Mouse (Mus musculus): Measurements from ENCODE around the gene Vipas39. TPM values are rescaled to one million over a fixed set of nuclear protein-coding genes. Genes with fewer than 3 reads are reported as not detected.

Vipas39 gene
- polyA plus RNA-seq (2012; fragmentation: generic; extraction: Trizol): 10 to 100 TPM in 1 of 2 experiments, 1 to 10 TPM in 1; 7.7 to 31.7 TPM

GRCm38 (mm10) chr12:87266108-87266826 lies at the start of gene Vipas39, which contains the start of gene Ahsa1:
Vipas39 (minus strand) TSS chr12:87266256.
Ahsa1 (plus strand) TSS chr12:87266479.

GRCm38 (mm10) chr12:87299657-87300440 lies 33.8 kb upstream of the Vipas39 start, which contains the start of gene Ism2:
Ism2 (minus strand) TSS chr12:87299705.

GRCm38 (mm10) chr12:87238632-87239031 lies 27.4 kb downstream of the Vipas39 start, which contains the start of gene Noxred1:
Noxred1 (minus strand) TSS chr12:87238732.

GRCm38 (mm10) chr12:87199973-87200586 lies 66.0 kb downstream of the Vipas39 start, which contains the start of gene Tmed8:
Tmed8 (minus strand) TSS chr12:87200454.

GRCm38 (mm10) chr12:87199206-87199972 lies 66.7 kb downstream of the Vipas39 start, which contains the start of gene Samd15:
Samd15 (plus strand) TSS chr12:87199723.

Other genes with a start within 250 kb of the Vipas39 start
- under 1 TPM in 1 of 2 experiments, not detected in 1; 0.13 TPM for gene Tmem63c, start 244.9 kb downstream of the Vipas39 start, polyA plus RNA-seq (2012; fragmentation: generic; extraction: Trizol)
- gene Ngb, start 163.7 kb downstream of the Vipas39 start, polyA plus RNA-seq (2012; fragmentation: generic; extraction: Trizol): under 1 TPM; 0.01 to 0.25 TPM
- gene Gstz1, start 119.1 kb downstream of the Vipas39 start, polyA plus RNA-seq (2012; fragmentation: generic; extraction: Trizol): 10 to 100 TPM; 21.1 to 49.3 TPM
- 1 to 10 TPM; 6.8 to 9.7 TPM for gene Pomt2, start 118.3 kb downstream of the Vipas39 start, polyA plus RNA-seq (2012; fragmentation: generic; extraction: Trizol)
- under 1 TPM; 0.05 to 0.54 TPM for gene Samd15, start 66.5 kb downstream of the Vipas39 start, polyA plus RNA-seq (2012; fragmentation: generic; extraction: Trizol)
- 1 to 10 TPM in 1 of 2 experiments, under 1 TPM in 1; 0.25 to 1.7 TPM for gene Tmed8, start 65.8 kb downstream of the Vipas39 start, polyA plus RNA-seq (2012; fragmentation: generic; extraction: Trizol)
- gene Noxred1, start 27.5 kb downstream of the Vipas39 start, polyA plus RNA-seq (2012; fragmentation: generic; extraction: Trizol): under 1 TPM; 0.07 to 0.61 TPM
- gene Ahsa1, start 223 bp upstream of the Vipas39 start, polyA plus RNA-seq (2012; fragmentation: generic; extraction: Trizol): 100 to 1,000 TPM in 1 of 2 experiments, 10 to 100 TPM in 1; 63.0 to 114 TPM
- under 1 TPM; 0.29 to 0.93 TPM for gene Ism2, start 33.4 kb upstream of the Vipas39 start, polyA plus RNA-seq (2012; fragmentation: generic; extraction: Trizol)
- 10 to 100 TPM; 10.8 to 38.9 TPM for gene Sptlc2, start 122.1 kb upstream of the Vipas39 start, polyA plus RNA-seq (2012; fragmentation: generic; extraction: Trizol)
- gene Slirp, start 177.6 kb upstream of the Vipas39 start, polyA plus RNA-seq (2012; fragmentation: generic; extraction: Trizol): 10 to 100 TPM; 20.7 to 75.6 TPM
- 10 to 100 TPM in 1 of 2 experiments, 1 to 10 TPM in 1; 5.7 to 11.3 TPM for gene Alkbh1, start 177.8 kb upstream of the Vipas39 start, polyA plus RNA-seq (2012; fragmentation: generic; extraction: Trizol)
- 10 to 100 TPM; 15.7 to 55.0 TPM for gene Snw1, start 206.0 kb upstream of the Vipas39 start, polyA plus RNA-seq (2012; fragmentation: generic; extraction: Trizol)
- not detected for gene Gm5788, start 228.5 kb upstream of the Vipas39 start, polyA plus RNA-seq (2012; fragmentation: generic; extraction: Trizol)
- under 1 TPM in 1 of 2 experiments, not detected in 1; 0.01 TPM for gene Gm8300, start 248.1 kb upstream of the Vipas39 start, polyA plus RNA-seq (2012; fragmentation: generic; extraction: Trizol)